Mouse (Mus musculus): Measurements from ENCODE around the gene Hdgfl3. TPM values are rescaled to one million over a fixed set of nuclear protein-coding genes. Genes with fewer than 3 reads are reported as not detected.

Hdgfl3 gene
- total and polyA plus RNA-seq, 2 experiments from 2014 or later = 68.1 to 136 TPM

DNA sequence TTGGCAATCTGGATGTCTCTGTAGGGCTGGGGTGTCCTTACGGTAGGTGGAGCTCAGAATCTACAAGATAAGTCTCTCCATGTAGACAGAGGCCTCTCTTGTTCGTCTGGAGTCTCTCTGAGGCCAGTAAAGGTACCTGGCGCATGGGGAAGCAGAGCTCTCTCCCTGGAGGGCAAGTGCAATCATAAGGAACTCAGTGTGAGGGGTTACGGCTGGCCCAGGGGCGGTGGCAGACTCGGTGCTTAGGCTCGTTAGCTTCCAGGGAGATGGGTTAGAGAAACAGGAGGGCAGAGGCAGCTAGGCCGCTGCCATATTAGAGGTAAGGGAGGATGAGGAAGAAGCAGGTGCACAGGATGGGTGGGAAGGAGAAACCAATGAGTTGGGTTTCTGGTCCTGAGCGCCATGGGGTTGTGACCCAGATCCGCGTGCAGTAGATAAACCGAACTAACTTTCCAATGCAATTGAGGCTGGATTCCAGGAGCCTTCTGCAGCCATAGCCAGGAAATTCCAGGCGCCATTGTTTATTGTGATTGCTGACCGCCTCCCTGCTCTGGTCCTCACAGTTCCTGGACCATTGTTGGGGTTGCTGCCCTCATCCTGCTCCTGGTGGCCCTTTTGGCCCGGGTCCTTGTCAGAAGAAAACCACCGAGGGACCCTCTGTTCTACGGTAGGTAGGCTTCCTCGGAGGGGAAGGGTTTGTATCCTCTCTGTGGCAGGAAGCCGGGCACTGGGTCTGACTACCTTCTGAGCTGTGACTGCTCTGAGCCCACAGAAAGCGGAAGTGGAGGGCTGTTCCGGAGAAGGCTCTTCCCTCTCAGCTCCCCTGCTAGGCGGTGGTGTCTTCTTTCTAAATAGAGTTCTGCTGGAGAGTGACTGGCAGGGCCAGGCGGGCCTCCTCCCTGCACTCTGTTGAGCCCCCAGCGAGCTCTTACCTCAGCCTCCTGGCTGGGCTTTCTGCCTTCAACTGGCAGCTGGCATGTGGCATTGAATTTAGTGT lies 71.4 kb downstream of the Hdgfl3 start:
- 82% methylated on average over 24 of the region's 24 CpGs for WGBS
- no peak for DNase-seq (ENCODE audit: low spot score)
- no peaks in the 10 kb centered on the region for H3K9me3 ChIP-seq (ENCODE audit: low read length)

GRCm38 (mm10) chr7:81861921-81862320 lies 72.4 kb downstream of the Hdgfl3 start:
- no peak for TF ChIP-seq CTCF (IDR thresholded peaks at IDR 0.05)
- Histone ChIP-seq H3K27me3 (ENCODE audit: insufficient read depth, low read length) (no peaks in the 10 kb centered on the region), H3K4me1 (ENCODE audit: insufficient read depth, low read length) (peaks cover 4% of the 10 kb centered on the region; the same call in 1 of the 2 replicates), H3K4me3 (ENCODE audit: low read depth, low read length) (no peak overlapping the region), H3K9ac (replicated peaks; ENCODE audit: low read length, poor library complexity, severe bottlenecking) (no peak overlapping the region), H3K9me3 (ENCODE audit: low read length) (no peaks in the 10 kb centered on the region), H3K36me3 (ENCODE audit: insufficient read depth, low read length) (no peaks in the 10 kb centered on the region), H3K4me2 (ENCODE audit: low read depth, low read length, poor library complexity, severe bottlenecking) (no peak overlapping the region), H3K27ac (ENCODE audit: low read depth, low read length) (no peak overlapping the region)
- ATAC-seq (ENCODE audit: low FRiP score) = no peak
- no peak for DNase-seq (ENCODE audit: low spot score)
- WGBS = 79% methylated on average over 4 of the region's 4 CpGs

More for the DNA sequence above, 71.4 kb downstream of the Hdgfl3 start:
- H3K36me3 ChIP-seq (ENCODE audit: insufficient read depth, low read length) = no peaks in the 10 kb centered on the region
- no peak for ATAC-seq (ENCODE audit: low FRiP score)
- H3K4me3 ChIP-seq (ENCODE audit: low read depth, low read length) = no peak overlapping the region
- no peak for TF ChIP-seq CTCF (IDR thresholded peaks at IDR 0.05)
- no peak overlapping the region for H3K9ac ChIP-seq (replicated peaks; ENCODE audit: low read length, poor library complexity, severe bottlenecking)
- H3K4me1 ChIP-seq (ENCODE audit: insufficient read depth, low read length) = peaks cover 4% of the 10 kb centered on the region; the same call in 1 of the 2 replicates
- H3K27me3 ChIP-seq (ENCODE audit: insufficient read depth, low read length) = no peaks in the 10 kb centered on the region
- H3K27ac ChIP-seq (ENCODE audit: low read depth, low read length) = no peak overlapping the region
- H3K4me2 ChIP-seq (ENCODE audit: low read depth, low read length, poor library complexity, severe bottlenecking) = no peak overlapping the region

DNA sequence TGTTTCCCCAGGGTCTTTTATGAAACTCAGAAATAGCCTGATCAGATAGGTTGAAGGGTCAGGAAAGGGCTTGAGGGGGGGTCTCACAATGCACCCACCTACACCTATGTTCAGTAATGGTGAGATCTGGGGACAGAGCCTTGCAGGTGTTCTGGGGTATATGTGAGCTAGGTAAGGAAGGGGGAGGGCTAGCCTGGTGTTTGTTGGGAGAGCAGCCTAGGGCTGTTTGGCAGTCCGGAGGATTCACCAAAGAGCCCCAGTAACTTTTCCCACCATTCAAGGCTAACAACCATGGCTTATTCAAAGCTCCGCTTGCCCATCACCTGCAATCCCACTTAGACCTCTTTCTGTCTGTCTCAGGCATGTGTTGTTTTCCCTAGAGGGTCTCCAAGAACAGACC lies 72.8 kb downstream of the Hdgfl3 start:
- DNase-seq (ENCODE audit: low spot score) = no peak
- Histone ChIP-seq H3K4me2 (ENCODE audit: low read depth, low read length, poor library complexity, severe bottlenecking) (no peak overlapping the region), H3K36me3 (ENCODE audit: insufficient read depth, low read length) (no peaks in the 10 kb centered on the region), H3K4me1 (ENCODE audit: insufficient read depth, low read length) (peaks cover 4% of the 10 kb centered on the region; the same call in 1 of the 2 replicates), H3K9ac (replicated peaks; ENCODE audit: low read length, poor library complexity, severe bottlenecking) (no peak overlapping the region), H3K4me3 (ENCODE audit: low read depth, low read length) (no peak overlapping the region), H3K27me3 (ENCODE audit: insufficient read depth, low read length) (no peaks in the 10 kb centered on the region), H3K27ac (ENCODE audit: low read depth, low read length) (no peak overlapping the region), H3K9me3 (ENCODE audit: low read length) (no peaks in the 10 kb centered on the region)
- no peak for TF ChIP-seq CTCF (IDR thresholded peaks at IDR 0.05)
- ATAC-seq (ENCODE audit: low FRiP score) = no peak
- WGBS = 79% methylated on average over 2 of the region's 2 CpGs

DNA sequence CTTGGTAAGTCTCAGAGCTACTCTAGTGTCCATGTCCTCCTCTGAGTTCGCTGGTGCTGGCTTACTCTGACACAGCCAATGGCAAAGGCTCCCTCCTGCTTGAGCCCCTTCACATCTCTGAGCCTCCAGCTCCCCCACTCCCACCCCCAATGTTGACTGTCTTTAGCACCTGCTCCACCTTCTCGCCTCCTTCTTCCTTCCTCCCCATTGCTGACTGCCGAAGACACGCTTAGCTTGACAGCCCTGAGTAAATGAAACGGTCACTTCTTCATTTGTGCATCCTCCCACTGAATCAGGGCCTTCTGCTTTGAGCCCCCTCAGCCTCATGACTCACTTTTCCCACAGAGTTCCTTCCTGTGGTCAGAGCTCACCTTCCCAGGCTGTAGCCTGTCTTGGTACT lies 73.3 kb downstream of the Hdgfl3 start:
- WGBS = 80% methylated on average over 5 of the region's 5 CpGs
- H3K4me3 ChIP-seq (ENCODE audit: low read depth, low read length) = no peak overlapping the region
- no peaks in the 10 kb centered on the region for H3K9me3 ChIP-seq (ENCODE audit: low read length)
- no peak overlapping the region for H3K27ac ChIP-seq (ENCODE audit: low read depth, low read length)
- ATAC-seq (ENCODE audit: low FRiP score) = no peak
- no peak for TF ChIP-seq CTCF (IDR thresholded peaks at IDR 0.05)
- no peak overlapping the region for H3K9ac ChIP-seq (replicated peaks; ENCODE audit: low read length, poor library complexity, severe bottlenecking)
- H3K36me3 ChIP-seq (ENCODE audit: insufficient read depth, low read length) = no peaks in the 10 kb centered on the region
- 0 out of 2 replicates have a peak overlapping the region, but pooled peaks have one; percentile 96 for H3K4me2 ChIP-seq (ENCODE audit: low read depth, low read length, poor library complexity, severe bottlenecking)
- no peaks in the 10 kb centered on the region for H3K27me3 ChIP-seq (ENCODE audit: insufficient read depth, low read length)
- peaks cover 4% of the 10 kb centered on the region; the same call in 1 of the 2 replicates for H3K4me1 ChIP-seq (ENCODE audit: insufficient read depth, low read length)
- DNase-seq (ENCODE audit: low spot score) = no peak

- no peak for TF ChIP-seq CTCF (IDR thresholded peaks at IDR 0.05)
- Histone ChIP-seq H3K27ac (ENCODE audit: low read depth, low read length) (no peak overlapping the region), H3K4me1 (ENCODE audit: insufficient read depth, low read length) (peaks cover 4% of the 10 kb centered on the region; the same call in 1 of the 2 replicates), H3K27me3 (ENCODE audit: insufficient read depth, low read length) (no peaks in the 10 kb centered on the region), H3K4me3 (ENCODE audit: low read depth, low read length) (peak overlapping the region; percentile 75), H3K4me2 (ENCODE audit: low read depth, low read length, poor library complexity, severe bottlenecking) (peak overlapping the region; percentile 96), H3K9ac (replicated peaks; ENCODE audit: low read length, poor library complexity, severe bottlenecking) (no peak overlapping the region), H3K36me3 (ENCODE audit: insufficient read depth, low read length) (no peaks in the 10 kb centered on the region), H3K9me3 (ENCODE audit: low read length) (no peaks in the 10 kb centered on the region)
- DNase-seq (ENCODE audit: low spot score) = no peak
- ATAC-seq (ENCODE audit: low FRiP score) = no peak
- 54% methylated on average over 11 of the region's 11 CpGs for WGBS
Observed at GRCm38 (mm10) chr7:81860071-81860470, 74.2 kb downstream of the Hdgfl3 start.

Measured in midbrain, postnatal 0 days (tissue).